Mouse (Mus musculus) cerebellum, adult (tissue): ENCODE results near the gene Rps6ka1.

Experiments
- ATAC-seq: cut with Nextera tagmentation; 2 replicates; pipeline ENCODE4 v1.9.2; 2017; ENCODE audit warnings: mild to moderate bottlenecking, moderate library complexity, mixed read lengths; ENCODE audit not compliant: insufficient number of reproducible peaks, low FRiP score, low TSS enrichment

Gene Rps6ka1

DNA sequence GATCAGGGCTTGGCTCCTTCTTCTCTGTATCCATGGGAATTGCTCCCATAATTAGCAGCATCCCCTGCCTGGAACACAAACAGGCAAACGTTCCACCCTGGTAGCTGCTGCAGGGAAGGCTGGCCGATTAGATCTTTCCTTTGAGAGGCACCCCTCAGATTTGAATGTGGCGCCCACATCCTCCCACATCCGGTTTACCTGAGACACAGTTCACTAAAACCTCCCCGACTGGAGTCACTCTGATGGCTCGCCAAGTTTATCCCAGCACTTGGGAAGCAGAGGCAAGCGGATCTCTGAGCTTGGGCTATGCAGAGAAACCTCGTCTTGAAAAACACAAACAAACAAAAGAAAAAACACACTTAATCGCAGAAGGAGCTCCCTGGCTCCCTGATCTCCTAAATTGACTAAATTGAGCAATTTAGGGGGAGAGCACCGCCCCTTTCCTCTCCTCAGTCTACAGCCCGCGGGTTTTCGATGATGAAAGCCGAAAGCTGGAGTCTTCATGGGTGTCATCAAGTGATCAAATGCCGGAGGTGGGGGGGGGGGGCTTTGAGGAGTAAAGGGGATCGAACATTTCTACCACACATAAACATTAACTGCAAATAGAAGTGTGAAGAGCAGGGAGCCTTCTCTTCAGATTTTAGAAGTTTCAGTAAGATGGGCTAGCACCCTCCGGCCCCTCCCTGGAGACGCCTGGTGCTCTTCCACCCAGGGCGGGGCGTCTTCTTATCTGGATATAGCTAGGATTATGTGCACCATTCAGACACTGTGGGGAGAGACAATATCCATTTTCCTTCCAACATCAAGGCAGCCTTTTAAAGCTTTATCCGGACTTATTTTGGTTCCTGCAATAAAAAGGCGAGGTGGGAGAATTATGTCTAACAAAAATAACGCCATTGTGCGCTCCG lies 59.5 kb downstream of the Rps6ka1 start:
- no peak for ATAC-seq

DNA sequence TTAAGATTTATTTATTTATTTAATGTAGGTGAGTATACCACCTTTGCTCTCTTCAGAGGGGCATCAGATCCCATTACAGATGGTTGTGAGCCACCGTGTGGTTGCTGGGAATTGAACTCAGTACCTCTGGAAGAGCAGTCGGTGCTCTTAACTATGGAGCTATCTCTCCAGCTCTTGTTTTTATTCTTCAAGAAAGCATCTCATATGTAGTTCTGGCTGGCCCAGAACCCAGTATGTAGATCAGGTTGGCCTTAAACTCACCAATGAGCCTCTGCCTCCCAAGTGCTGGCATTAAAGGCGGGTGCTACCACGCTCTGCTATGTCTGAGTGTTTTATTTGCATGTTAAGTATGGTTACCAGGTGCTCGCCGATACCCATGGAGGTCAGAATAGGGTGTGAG lies 60.2 kb downstream of the Rps6ka1 start:
- ATAC-seq: no peak

- no peak for ATAC-seq
Observed at GRCm38 (mm10) chr4:133825731-133826130, 61.9 kb downstream of the Rps6ka1 start.

- no peak for ATAC-seq
Observed at GRCm38 (mm10) chr4:133820806-133821560, 66.6 kb downstream of the Rps6ka1 start.

DNA sequence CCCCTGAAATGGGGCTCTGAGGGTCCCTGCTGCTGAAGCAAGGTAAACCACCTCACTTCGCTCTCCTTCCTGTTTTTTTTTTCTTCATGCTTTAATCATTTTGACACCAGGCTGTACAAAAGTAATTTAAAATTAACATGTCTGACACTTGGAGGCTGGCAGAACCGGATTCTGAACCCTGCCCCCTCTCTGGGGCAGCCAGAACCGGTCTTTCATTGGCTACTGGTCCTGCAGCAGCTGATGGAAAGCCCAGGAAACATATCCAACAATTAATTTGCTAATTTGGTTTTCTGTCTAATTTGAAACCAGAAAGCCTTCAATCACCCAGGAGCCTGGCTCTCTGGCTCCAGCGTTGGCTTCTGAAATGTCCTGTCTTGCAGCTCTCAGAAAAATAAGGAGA lies 67.4 kb downstream of the Rps6ka1 start:
- no peak for ATAC-seq

DNA sequence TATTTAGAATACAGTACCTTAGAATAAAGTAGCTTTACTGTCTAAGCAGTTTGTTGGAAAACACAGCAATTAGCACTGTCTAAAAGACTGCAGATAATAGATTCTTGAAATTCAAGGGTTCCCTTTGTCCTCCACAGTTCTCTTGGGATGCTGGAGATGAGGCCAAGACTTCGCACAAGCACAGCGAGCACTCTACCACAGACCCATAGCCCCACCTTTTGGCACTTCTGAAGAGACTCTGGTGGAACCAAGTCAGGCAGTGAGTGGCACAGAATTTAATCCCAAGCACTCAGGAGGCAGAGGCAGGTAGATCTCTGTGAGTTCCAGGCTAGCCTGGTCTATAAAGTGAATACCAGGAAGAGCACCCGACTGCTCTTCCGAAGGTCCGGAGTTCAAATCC lies 70.2 kb downstream of the Rps6ka1 start:
- no peak for ATAC-seq

DNA sequence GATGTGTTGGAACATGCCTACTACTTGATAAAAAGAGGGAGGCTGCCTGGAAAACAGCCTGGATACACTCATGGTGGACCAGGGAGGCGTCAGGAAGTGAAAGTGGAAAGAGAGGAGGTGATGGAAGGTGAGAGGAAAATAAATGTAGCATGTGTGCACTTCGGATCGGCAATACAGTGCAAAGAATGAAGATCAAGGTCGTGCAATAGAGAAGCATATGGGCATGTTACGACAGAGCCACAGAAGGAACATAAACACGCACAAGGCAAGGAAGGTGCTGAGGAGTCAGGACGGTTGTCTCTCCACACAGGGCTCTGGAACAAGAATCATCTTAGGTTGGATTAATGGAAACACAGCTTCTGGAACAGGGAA lies 71.1 kb downstream of the Rps6ka1 start:
- no peak for ATAC-seq

DNA sequence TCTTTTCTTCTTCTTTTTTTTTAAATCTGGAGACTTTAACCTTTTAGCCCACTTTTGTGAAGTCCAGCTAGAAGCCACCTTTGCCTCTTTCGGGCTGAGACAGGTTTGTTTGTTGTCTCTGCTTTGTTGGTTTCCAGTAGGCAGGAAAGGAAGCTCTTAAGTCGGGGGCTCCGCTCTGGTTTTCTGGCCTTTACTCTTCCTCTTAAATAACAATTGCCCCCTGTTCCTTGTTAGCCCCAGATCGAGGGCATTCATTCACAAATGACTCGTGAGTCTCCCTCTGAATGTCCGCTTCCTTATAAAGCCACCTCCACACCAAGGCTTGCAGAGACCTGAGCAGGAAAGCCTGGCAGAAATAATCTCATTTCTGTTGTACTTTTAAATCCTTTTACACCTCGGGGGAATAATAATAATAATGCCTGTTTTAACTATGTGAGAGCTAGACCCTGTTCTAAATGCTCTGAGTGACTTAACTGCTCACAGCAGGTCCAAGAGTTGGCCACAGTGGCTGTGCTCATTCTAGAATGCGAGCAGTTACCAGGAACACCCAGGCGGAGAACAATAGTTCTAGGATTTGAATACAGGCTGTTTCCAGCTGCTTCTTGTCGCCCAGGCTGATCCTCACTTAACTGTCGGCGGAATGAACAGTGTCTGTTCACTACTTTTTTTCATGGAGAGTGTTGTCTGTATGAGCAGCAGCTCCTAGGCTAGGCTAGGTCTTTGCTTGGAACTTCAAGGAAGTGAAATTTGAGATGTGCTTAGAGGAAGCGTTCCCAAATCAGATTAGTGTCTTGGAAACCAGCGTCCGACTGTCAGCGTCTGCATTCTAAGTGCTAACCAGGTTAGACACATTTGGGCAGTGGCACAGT lies 71.7 kb downstream of the Rps6ka1 start:
- ATAC-seq: no peak

- ATAC-seq: no peak
Observed at GRCm38 (mm10) chr4:133814804-133815515, 72.6 kb downstream of the Rps6ka1 start.

GRCm38 (mm10) chr4:133813992-133814803 lies 73.4 kb downstream of the Rps6ka1 start:
- ATAC-seq: 0 out of 2 replicates have a peak, but pooled peaks have one; percentile 60

- ATAC-seq: peak; percentile 89
Observed at GRCm38 (mm10) chr4:133813174-133813991, 74.2 kb downstream of the Rps6ka1 start.

DNA sequence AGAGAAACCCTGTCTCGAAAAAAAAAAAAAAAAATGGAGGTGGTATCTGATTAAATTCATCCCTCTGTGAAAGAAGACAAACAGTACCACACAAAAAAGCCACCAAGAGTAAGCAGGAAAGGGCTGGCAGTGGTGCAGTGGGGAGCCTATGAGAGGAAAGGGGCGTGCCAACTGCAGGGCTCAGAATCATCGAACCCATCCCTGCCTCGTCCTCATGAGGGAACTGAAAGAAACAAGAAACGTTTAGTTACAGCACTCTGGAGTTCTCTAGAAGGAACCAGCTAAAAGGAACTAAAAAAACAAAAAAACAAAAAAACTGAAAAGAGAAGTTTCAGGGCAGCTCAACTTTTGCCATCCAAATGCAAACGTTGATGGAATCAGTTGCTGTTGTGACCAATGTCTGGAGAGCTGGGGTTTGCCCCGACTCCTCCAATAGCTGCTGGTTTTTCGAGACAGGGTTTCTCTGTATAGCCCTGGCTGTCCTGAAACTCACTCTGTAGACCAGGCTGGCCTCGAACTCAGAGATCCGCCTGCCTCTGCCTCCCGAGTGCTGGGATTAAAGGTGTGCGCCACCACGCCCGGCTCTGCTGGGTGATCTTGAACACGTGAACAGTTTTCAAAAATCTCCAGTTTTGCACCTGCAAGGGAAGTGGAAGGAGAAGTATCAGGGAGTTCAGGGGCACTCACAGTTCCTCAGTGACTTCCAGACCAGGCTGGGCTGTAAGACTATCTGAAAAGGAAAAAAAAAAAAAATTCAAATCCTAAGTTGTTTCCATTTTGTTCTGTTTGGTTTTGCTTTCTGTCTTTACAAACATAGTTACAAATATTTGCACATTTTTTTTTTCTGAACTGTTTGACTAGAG lies 83.0 kb downstream of the Rps6ka1 start:
- no peak for ATAC-seq

DNA sequence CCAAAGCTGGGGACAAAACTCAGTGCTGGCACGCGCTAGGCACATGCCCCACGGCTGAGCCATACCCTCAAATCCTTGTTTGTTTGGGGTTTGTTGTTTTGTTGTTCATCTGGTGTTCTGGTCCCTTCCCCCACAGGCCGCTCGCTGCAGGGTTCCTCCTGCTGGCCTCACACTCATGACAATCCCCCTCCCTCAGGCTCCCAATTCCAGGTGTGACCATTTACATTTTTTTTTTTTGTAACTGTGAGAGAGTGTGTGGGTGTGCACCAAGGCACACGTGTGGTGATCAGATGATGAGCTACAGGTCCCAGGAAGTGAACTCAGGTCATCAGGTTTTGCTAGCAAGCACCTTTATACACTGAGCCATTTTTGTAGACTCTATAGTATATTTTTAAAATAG lies 87.0 kb downstream of the Rps6ka1 start:
- ATAC-seq: no peak
